13 mouse cellular contexts compared by ENCODE assay signal in the genomic region with DNA sequence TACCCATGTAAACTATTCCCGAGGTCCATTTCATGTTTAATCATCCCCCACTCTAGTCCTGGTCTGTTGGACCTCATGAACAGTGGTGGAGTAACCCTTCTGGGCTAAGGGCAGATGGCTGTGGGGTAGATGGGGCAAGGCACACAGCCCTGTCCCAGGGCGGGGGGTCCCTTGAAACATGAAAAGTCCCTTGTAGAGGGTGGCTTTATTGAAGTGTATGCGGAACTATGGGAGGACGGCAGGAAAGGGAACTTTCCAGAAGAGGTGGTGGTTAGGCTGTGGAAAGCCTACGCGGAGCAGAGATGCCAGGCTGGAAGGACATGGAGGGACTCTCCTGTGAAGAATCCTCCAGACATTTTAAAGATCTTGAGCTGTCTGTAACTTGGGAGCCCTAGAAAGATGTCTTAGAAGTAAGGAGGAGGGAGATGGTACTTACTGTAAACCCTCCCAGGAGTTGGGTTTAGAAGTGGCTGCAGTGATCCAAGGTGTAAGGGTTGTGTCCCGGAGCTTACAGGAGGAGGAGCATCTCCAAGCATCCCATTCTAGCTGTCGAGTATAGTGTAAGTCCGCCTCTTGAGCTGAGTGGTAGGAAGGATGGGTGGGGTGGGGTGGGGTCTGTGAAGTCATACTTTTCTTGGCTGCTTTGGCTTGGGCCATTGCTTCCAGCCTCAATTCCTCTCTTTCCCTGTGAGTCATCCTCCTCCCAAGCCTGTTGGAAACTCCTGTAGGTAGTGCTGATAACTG. TPM values are rescaled to one million over a fixed set of nuclear protein-coding genes. Genes with fewer than 3 reads are reported as not detected.
DNase-seq lines count a peak whose midpoint lies in the region; ATAC-seq and TF ChIP-seq lines count a peak whose summit lies in the region.
"Had no signal": no experiment of that assay in that cellular context is flagged by ENCODE, and none has a peak within 500 bp of the region (broad histone marks: within the 10 kb centered on the region; RNA-seq: fewer than 3 reads in every experiment).

No protein-coding gene starts in this region.

- no peak overlapping the region for H3K27ac ChIP-seq in intestine, embryonic 15.5 days
- no peak overlapping the region for H3K27ac ChIP-seq in cerebellum, adult 2 months (ENCODE audit: insufficient read depth, low read length)
- H3K27ac ChIP-seq: hindbrain, postnatal 0 days; midbrain, embryonic 12.5 days had no signal

- H3K4me3 ChIP-seq in intestine, embryonic 15.5 days (replicated peaks): no peak overlapping the region
- no peak overlapping the region for H3K4me3 ChIP-seq in cerebellum, adult 2 months (replicated peaks; ENCODE audit: insufficient read depth, low read depth, low read length)
- H3K4me3 ChIP-seq: midbrain, embryonic 12.5 days had no signal

- no peak overlapping the region for H3K9ac ChIP-seq in intestine, embryonic 15.5 days
- H3K9ac ChIP-seq: midbrain, embryonic 12.5 days had no signal

- no peaks in the 10 kb centered on the region for H3K27me3 ChIP-seq in intestine, embryonic 15.5 days (replicated peaks)
- H3K27me3 ChIP-seq in cerebellum, adult 2 months (ENCODE audit: control insufficient read depth, insufficient read depth, low read length): no peaks in the 10 kb centered on the region

- TF ChIP-seq CTCF in cerebellum, adult 2 months (IDR thresholded peaks at IDR 0.05; ENCODE audit: borderline replicate concordance, insufficient read depth, low read depth, low read length): no peak

- DNase-seq in heart, postnatal 4 days: peak; percentile 18
- DNase-seq in heart, adult 9 months (ENCODE audit: low spot score in 2 of 2): no peak
- DNase-seq in 3T3-L1 (ENCODE audit: low read depth, low spot score) (peak; percentile 75), ES-CJ7 (ENCODE audit: low read depth, low spot score) (peak; percentile 28)
- DNase-seq in right cerebral cortex, postnatal 36 days (ENCODE audit: low spot score in 2 of 2): no peak
- no peak for DNase-seq in cerebellum, adult 2 months
- no peak for DNase-seq in retina, postnatal 1 day
- DNase-seq: adrenal gland, postnatal 10 days; thymus, postnatal 4 days had no signal

- peak overlapping the region; percentile 4; the same call in 1 of the 2 replicates for H3K4me2 ChIP-seq in intestine, embryonic 15.5 days (replicated peaks)
- H3K4me2 ChIP-seq: midbrain, embryonic 12.5 days had no signal

- 83% methylated on average over 9 of the region's 9 CpGs for WGBS in intestine, embryonic 15.5 days
- 86% methylated on average over 9 of the region's 9 CpGs for WGBS in cerebellum, adult 2 months

- no peaks in the 10 kb centered on the region for H3K36me3 ChIP-seq in intestine, embryonic 15.5 days

- no peak for TF ChIP-seq POLR2A in cerebellum, adult 2 months (IDR thresholded peaks at IDR 0.05; ENCODE audit: borderline replicate concordance, insufficient read depth, low read length)

- no peak for ATAC-seq in intestine, embryonic 15.5 days
- ATAC-seq: forebrain, embryonic 14.5 days; hindbrain, postnatal 0 days had no signal

- H3K9me3 ChIP-seq in intestine, embryonic 15.5 days: no peaks in the 10 kb centered on the region
- H3K9me3 ChIP-seq: midbrain, embryonic 12.5 days had no signal

- peaks cover 27% of the 10 kb centered on the region for H3K4me1 ChIP-seq in intestine, embryonic 15.5 days (replicated peaks)
- H3K4me1 ChIP-seq in cerebellum, adult 2 months (ENCODE audit: control insufficient read depth, insufficient read depth, low read length): no peaks in the 10 kb centered on the region

RNA-seq across cellular contexts. Expression of gene Ano6, which starts 3.3 kb away (rescaled TPM):
- total RNA-seq in heart, postnatal 4 days (2021): 10 to 100 TPM; 43.2 to 46.6 TPM
- polyA plus RNA-seq in intestine, embryonic 15.5 days (2015; fragmentation: Nextera tagmentation; extraction: Ambion mirVana): 50.4 and 53.8 TPM in 2 replicates
- polyA plus RNA-seq in cerebellum, adult 2 months (2012; rRNA removed): 14.2 and 14.8 TPM in 2 replicates

Comparison
In these comparisons a context has a peak if more than half of its experiments do, and no peak if none do; other contexts are left out.
1. DNase-seq: peak in heart, postnatal 4 days (single experiment), 3T3-L1 (single experiment) and ES-CJ7 (single experiment); none in heart, adult 9 months (0 of 2), right cerebral cortex, postnatal 36 days (0 of 2), cerebellum, adult 2 months (0 of 2) and retina, postnatal 1 day (single experiment).